Mouse (Mus musculus) liver, embryonic 15.5 days (tissue): ENCODE data around the gene Jmjd6. TPM values are rescaled to one million over a fixed set of nuclear protein-coding genes. Genes with fewer than 3 reads are reported as not detected.

Source experiments
- ATAC-seq: fragments of 200-750 bp; cut with Nextera tagmentation; 2 replicates; pipeline ENCODE4 v1.8.0; 2017; ENCODE audit warnings: moderate number of reproducible peaks, mild to moderate bottlenecking, moderate library complexity; ENCODE audit not compliant: insufficient read depth
- H3K27ac ChIP-seq: fragments of 300-500 bp; sonication (generic); replicated peaks from 2 replicates; pipeline ENCODE4 v1.5.1; 2015; ENCODE audit warnings: mild to moderate bottlenecking, inconsistent platforms
- H3K27me3 ChIP-seq: fragments of 300-500 bp; sonication (generic); 2 replicates; pipeline ENCODE4 v1.6.1; 2015; ENCODE audit warnings: mild to moderate bottlenecking, inconsistent platforms
- H3K36me3 ChIP-seq: fragments of 300-500 bp; sonication (generic); replicated peaks from 2 replicates; pipeline ENCODE4 v1.6.1; 2015; ENCODE audit warnings: moderate library complexity, mild to moderate bottlenecking, inconsistent platforms
- H3K4me1 ChIP-seq: fragments of 300-500 bp; sonication (generic); replicated peaks from 2 replicates; pipeline ENCODE4 v1.6.1; 2015; ENCODE audit warnings: inconsistent platforms
- H3K4me2 ChIP-seq: fragments of 300-500 bp; sonication (generic); 2 replicates; pipeline ENCODE4 v1.6.1; 2015; ENCODE audit warnings: moderate library complexity, mild to moderate bottlenecking, inconsistent platforms
- H3K4me3 ChIP-seq: fragments of 300-500 bp; sonication (generic); replicated peaks from 2 replicates; pipeline ENCODE4 v1.5.1; 2015; ENCODE audit warnings: mild to moderate bottlenecking, inconsistent platforms
- H3K9ac ChIP-seq: fragments of 300-500 bp; sonication (generic); 2 replicates; pipeline ENCODE4 v1.6.1; 2015; ENCODE audit warnings: moderate library complexity, mild to moderate bottlenecking, inconsistent platforms
- H3K9me3 ChIP-seq: fragments of 300-500 bp; sonication (generic); replicated peaks from 2 replicates; pipeline ENCODE4 v1.6.1; 2016; ENCODE audit warnings: inconsistent platforms
- WGBS: fragments of 180-500 bp; shearing (Covaris S2); methylation state at CpG from one replicate; pipeline ENCODE4 v1.1.7; 2015; ENCODE audit warnings: mixed read lengths; ENCODE audit not compliant: insufficient replicate concordance; 5-methylcytosine and 5-hydroxymethylcytosine counted together
- polyA plus RNA-seq: library from polyadenylated mRNA; unstranded; fragments of >200 nt; fragmentation: Nextera tagmentation; extraction: Ambion mirVana; gene quantifications from 2 replicates; pipeline ENCODE4 v1.2.1, GENCODE M21; 2015

Gene Jmjd6
- polyA plus RNA-seq, 1 experiment from 2014 or later, result 27.4 TPM

DNA sequence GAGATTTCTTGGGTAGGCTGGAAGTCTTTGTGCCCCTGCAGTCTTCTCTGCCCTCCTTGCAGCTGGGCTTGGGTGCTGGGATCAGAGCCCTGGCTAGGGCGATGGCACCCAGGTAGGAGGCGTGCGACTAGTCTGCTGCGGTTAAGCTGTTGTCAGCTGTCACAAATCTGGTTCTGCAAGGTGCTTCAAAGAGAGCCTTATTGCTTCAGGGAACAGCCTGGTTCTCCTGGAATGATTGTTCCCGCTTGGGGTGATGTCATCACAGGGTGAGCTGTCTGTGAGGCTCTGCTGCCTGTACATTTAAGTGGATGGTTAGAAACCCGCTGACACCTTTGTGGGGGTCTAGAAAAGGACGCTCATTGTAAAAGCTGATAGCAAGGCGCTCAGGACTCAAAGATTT, 26.0 kb upstream of the Jmjd6 start:
- no peak for ATAC-seq
- H3K9ac ChIP-seq, result no peak overlapping the region
- peaks cover 37% of the 10 kb centered on the region for H3K36me3 ChIP-seq
- no peak overlapping the region for H3K27ac ChIP-seq
- no peaks in the 10 kb centered on the region for H3K27me3 ChIP-seq
- no peak overlapping the region for H3K4me3 ChIP-seq
- 77% methylated on average over 8 of the region's 8 CpGs for WGBS
- H3K4me2 ChIP-seq, result no peak overlapping the region
- H3K9me3 ChIP-seq, result no peaks in the 10 kb centered on the region
- H3K4me1 ChIP-seq, result no peaks in the 10 kb centered on the region; the same call in 1 of the 2 replicates

DNA sequence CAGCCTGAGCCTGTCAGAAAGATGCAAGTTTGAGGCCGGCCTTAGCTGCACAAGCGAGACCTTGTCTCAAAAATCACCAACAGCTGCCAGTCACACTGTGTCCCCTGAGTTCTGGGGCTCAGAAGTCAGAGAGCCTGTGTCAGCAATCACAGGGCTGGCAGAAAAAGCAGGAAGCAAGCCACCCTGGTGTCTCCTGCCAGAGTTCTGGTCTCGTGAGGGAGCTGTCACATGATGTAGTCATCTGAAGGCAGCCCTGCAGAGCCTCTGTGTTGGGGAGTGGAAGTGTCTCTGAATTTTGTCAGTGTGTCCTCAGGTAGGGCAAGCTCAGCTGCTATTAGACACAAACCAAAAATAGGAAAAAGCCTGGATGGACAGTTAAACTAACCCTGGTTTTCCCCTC, 24.9 kb upstream of the Jmjd6 start:
- H3K4me1 ChIP-seq, result no peaks in the 10 kb centered on the region; the same call in 1 of the 2 replicates
- no peak overlapping the region for H3K4me3 ChIP-seq
- WGBS, result 56% methylated on average over 3 of the region's 3 CpGs
- H3K36me3 ChIP-seq, result peaks cover 36% of the 10 kb centered on the region
- no peak overlapping the region for H3K27ac ChIP-seq
- ATAC-seq, result no peak
- H3K27me3 ChIP-seq, result no peaks in the 10 kb centered on the region
- no peak overlapping the region for H3K9ac ChIP-seq
- H3K9me3 ChIP-seq, result no peaks in the 10 kb centered on the region
- H3K4me2 ChIP-seq, result no peak overlapping the region

- H3K27ac ChIP-seq, result no peak overlapping the region
- H3K9ac ChIP-seq, result no peak overlapping the region
- 68% methylated on average over 12 of the region's 12 CpGs for WGBS
- H3K27me3 ChIP-seq, result no peaks in the 10 kb centered on the region
- peaks cover 38% of the 10 kb centered on the region for H3K36me3 ChIP-seq
- H3K4me2 ChIP-seq, result no peak overlapping the region
- H3K4me1 ChIP-seq, result no peaks in the 10 kb centered on the region; the same call in 1 of the 2 replicates
- no peaks in the 10 kb centered on the region for H3K9me3 ChIP-seq
- no peak for ATAC-seq
- H3K4me3 ChIP-seq, result no peak overlapping the region
Measured at GRCm38 (mm10) chr11:116865945-116866585, 22.8 kb upstream of the Jmjd6 start.

DNA sequence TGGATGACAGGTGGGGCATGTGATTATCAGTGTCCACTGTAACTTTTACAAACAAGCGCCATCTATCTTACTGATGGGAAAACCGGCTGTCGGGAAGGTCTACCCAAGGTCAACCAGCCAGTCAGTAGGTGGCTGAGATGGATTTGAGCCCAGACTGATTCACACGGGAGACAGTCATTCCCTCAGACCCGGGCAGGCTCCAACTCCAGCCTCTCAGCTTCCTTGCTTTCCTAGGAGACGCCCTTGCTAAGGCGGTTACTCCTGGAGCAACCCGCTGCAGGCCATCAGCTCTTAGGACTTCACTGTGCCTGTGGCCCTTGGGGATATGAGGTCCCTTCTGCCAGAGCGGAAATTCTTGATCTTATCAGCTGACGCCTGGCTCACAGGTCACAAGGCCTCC, 21.2 kb upstream of the Jmjd6 start:
- no peak for ATAC-seq
- no peaks in the 10 kb centered on the region; the same call in 1 of the 2 replicates for H3K4me1 ChIP-seq
- no peaks in the 10 kb centered on the region for H3K9me3 ChIP-seq
- H3K4me2 ChIP-seq, result no peak overlapping the region
- H3K4me3 ChIP-seq, result no peak overlapping the region
- H3K36me3 ChIP-seq, result peaks cover 45% of the 10 kb centered on the region
- H3K27ac ChIP-seq, result no peak overlapping the region
- no peaks in the 10 kb centered on the region for H3K27me3 ChIP-seq
- 68% methylated on average over 10 of the region's 10 CpGs for WGBS
- H3K9ac ChIP-seq, result no peak overlapping the region

DNA sequence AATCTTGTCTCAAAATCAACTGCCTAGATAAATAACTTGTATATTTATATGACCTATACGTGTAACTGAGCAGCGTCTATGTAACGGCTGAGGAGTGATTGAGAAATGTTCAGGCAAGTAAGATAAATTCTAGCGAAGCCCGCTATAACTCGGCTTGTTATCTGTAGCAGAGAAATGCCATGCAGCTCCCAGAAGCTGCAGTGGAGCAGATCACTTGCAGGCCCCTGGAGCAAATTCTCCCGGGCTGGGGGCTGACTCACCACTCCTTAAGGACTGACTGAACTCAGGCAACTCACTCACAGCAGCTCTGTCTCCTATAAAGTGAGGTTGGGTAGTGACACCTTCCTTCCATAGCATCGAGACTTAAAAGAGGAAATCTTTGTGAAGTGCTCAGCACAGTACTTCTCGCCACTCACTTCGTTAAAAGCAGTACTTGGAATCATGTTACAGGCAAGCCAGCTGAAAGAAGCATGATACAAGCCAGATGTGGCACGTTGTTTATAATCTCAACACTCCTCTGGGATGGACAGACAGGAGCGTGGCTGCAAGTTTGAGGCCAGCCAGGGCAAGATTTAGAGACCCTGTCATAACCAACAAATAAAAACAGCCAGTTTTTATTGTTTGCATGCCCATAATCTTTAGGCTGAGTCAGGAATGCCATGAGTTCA, 14.1 kb upstream of the Jmjd6 start:
- WGBS, result 61% methylated on average over 12 of the region's 12 CpGs
- H3K4me2 ChIP-seq, result no peak overlapping the region
- peaks cover 32% of the 10 kb centered on the region for H3K36me3 ChIP-seq
- no peak overlapping the region for H3K4me3 ChIP-seq
- no peaks in the 10 kb centered on the region for H3K27me3 ChIP-seq
- ATAC-seq, result no peak
- no peak overlapping the region for H3K27ac ChIP-seq
- H3K9ac ChIP-seq, result no peak overlapping the region
- H3K4me1 ChIP-seq, result peaks cover 14% of the 10 kb centered on the region
- no peaks in the 10 kb centered on the region for H3K9me3 ChIP-seq

GRCm38 (mm10) chr11:116854279-116854678, 11.0 kb upstream of the Jmjd6 start:
- peak overlapping the region; percentile 89 for H3K9ac ChIP-seq
- H3K9me3 ChIP-seq, result no peaks in the 10 kb centered on the region
- H3K4me1 ChIP-seq, result peaks cover 23% of the 10 kb centered on the region
- no peak for ATAC-seq
- H3K27ac ChIP-seq, result peak overlapping the region; percentile 99
- H3K4me2 ChIP-seq, result peak overlapping the region; percentile 85
- H3K27me3 ChIP-seq, result no peaks in the 10 kb centered on the region
- H3K36me3 ChIP-seq, result peaks cover 33% of the 10 kb centered on the region
- peak overlapping the region; percentile 99 for H3K4me3 ChIP-seq
- 22% methylated on average over 10 of the region's 10 CpGs for WGBS

DNA sequence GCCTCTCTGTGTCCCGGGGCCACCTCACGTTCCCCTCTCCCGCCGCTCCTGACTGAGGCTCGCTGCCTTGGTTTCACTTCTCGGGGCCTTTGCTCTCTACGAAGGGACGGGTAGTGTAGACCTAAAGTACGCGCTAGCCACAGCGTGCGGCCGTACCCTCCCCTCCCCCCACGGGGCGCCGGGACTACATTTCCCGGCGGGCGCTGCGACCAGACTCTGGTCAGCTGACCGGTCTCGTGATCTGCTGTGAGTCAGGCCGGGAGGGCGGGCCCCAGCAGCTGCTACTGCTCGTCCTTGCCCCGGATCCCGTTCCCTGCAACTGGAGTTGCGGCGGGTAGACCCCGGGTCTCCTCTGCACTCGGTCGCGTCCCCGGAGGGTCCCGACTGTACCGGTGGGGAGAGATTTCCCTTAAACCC, 10.3 kb upstream of the Jmjd6 start:
- under 1% methylated on average over 36 of the region's 36 CpGs for WGBS
- ATAC-seq, result peak; percentile 82
- H3K9me3 ChIP-seq, result no peaks in the 10 kb centered on the region
- peak overlapping the region; percentile 99 for H3K27ac ChIP-seq
- peak overlapping the region; percentile 85 for H3K4me2 ChIP-seq
- peak overlapping the region; percentile 99 for H3K4me3 ChIP-seq
- H3K36me3 ChIP-seq, result peaks cover 33% of the 10 kb centered on the region
- H3K27me3 ChIP-seq, result no peaks in the 10 kb centered on the region
- peaks cover 26% of the 10 kb centered on the region for H3K4me1 ChIP-seq
- peak overlapping the region; percentile 89 for H3K9ac ChIP-seq

DNA sequence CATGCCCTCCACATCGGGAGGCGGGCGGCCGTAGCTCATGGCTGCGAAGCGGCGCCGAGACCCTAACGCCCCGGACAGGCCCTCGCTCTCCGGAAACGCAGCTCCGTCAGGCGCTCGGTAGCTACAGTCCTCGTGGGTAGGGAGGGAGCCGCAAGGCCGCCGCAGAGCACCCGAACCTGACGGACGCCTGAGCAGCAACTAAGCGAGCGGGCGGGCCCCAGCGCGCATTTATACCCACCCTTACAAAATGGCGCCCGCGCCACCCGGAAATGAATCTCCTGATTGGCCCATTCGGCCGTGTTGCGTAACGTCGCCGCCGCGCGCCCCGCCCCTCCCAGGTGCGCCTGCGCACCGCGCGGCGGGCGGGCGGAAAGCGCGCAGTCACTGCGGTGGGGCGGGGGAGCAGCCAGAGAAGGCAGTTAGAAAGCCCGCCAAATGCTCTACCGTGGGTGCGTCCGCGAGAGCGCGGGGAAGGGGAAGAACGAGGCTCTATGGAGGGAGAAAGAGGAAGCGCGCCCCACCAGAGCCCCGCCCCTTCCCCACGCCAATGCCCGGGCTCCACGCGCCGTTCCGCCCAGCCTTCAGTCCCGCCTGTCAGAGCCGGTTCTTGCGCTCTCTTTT, 9.8 kb upstream of the Jmjd6 start, which contains the start of gene Srsf2:
TSS of gene Srsf2 (minus strand) at position 204 of the 621 bp plus-strand sequence.
- Histone ChIP-seq H3K4me1 (peaks cover 29% of the 10 kb centered on the region), H3K36me3 (peaks cover 39% of the 10 kb centered on the region), H3K9me3 (no peaks in the 10 kb centered on the region), H3K4me2 (peak within 1 kb of the TSS; percentile 85), H3K9ac (peak within 1 kb of the TSS; percentile 98), H3K4me3 (peak within 1 kb of the TSS; percentile 99), H3K27me3 (no peaks in the 10 kb centered on the region), H3K27ac (peak within 1 kb of the TSS; percentile 99)
- peak; percentile 79 for ATAC-seq
- under 1% methylated on average over 71 of the region's 74 CpGs for WGBS

- H3K27ac ChIP-seq, result peak within 1 kb of the TSS; percentile 99
- H3K9ac ChIP-seq, result peak within 1 kb of the TSS; percentile 98
- H3K4me1 ChIP-seq, result peaks cover 36% of the 10 kb centered on the region
- H3K4me3 ChIP-seq, result peak within 1 kb of the TSS; percentile 99
- ATAC-seq, result peak; percentile 60
- no peaks in the 10 kb centered on the region for H3K27me3 ChIP-seq
- peak within 1 kb of the TSS; percentile 85 for H3K4me2 ChIP-seq
- under 1% methylated on average over 91 of the region's 91 CpGs for WGBS
- no peaks in the 10 kb centered on the region for H3K9me3 ChIP-seq
- peaks cover 45% of the 10 kb centered on the region for H3K36me3 ChIP-seq
Measured at GRCm38 (mm10) chr11:116852291-116852890, 9.1 kb upstream of the Jmjd6 start, which contains the start of gene Mfsd11. Mfsd11 (plus strand) TSS chr11:116852440.

DNA sequence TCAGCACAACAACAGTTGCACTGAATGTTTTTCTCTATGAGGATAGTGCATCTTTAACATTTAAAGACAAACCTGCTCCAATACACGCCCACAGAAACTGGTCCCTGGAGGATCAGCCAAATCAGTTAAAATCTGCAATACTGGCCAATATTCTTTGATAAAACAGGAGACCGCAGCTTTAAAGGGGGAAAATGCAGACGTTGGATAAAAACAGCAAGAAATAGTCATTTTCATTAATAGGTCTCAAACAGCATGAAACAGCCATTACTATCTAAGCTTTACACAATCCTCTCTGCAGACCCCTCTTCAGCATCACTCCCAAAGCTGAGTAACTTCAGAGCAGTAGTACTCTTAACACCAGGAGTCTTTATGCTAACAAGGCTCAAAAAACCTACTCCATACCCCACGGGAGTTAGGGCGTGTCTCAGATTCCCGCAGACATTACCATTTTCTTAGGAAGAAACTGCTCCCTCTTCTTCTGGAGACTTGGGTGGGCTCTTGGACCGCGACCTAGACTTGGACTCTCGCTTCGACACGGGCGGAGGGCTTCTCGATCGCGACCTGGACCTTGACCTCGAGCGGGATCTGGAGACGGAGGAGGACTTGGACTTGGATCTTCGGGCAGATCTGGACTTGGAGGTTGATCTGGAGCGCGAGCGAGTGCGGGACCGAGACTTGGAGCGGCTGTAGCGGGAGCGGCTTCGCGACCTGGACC, 8.5 kb upstream of the Jmjd6 start:
- peaks cover 49% of the 10 kb centered on the region for H3K36me3 ChIP-seq
- under 1% methylated on average over 29 of the region's 29 CpGs for WGBS

More for the DNA sequence above, 8.5 kb upstream of the Jmjd6 start:
- Histone ChIP-seq H3K9me3 (no peaks in the 10 kb centered on the region), H3K27ac (peak overlapping the region; percentile 99), H3K4me3 (peak overlapping the region; percentile 99), H3K4me2 (peak overlapping the region; percentile 85), H3K27me3 (no peaks in the 10 kb centered on the region), H3K9ac (peak overlapping the region; percentile 98), H3K4me1 (peaks cover 41% of the 10 kb centered on the region)
- no peak for ATAC-seq
